In genomic region chr17:56472733-56473610, GRCm38 (mm10) we compare ENCODE assay signal across 8 mouse cellular contexts. TPM values are rescaled to one million over a fixed set of nuclear protein-coding genes. Genes with fewer than 3 reads are reported as not detected.
DNase-seq lines count a peak whose midpoint lies in the region; ATAC-seq and TF ChIP-seq lines count a peak whose summit lies in the region.

No protein-coding gene starts in this region.

- no peak for TF ChIP-seq EP300 in heart, postnatal 0 days (IDR thresholded peaks at IDR 0.05; ENCODE audit: low read depth)

- H3K4me1 ChIP-seq in G1E (ENCODE audit: insufficient read depth, low read depth, low read length) = peaks cover 72% of the 10 kb centered on the region
- H3K4me1 ChIP-seq in heart, postnatal 0 days (ENCODE audit: control insufficient read depth, insufficient read depth) = peaks cover 44% of the 10 kb centered on the region

- no peak overlapping the region for H3K27ac ChIP-seq in heart, postnatal 0 days (ENCODE audit: low read depth)
- H3K27ac ChIP-seq in left cerebral cortex, adult 2 months = peak overlapping the region; percentile 96

- ATAC-seq in G1E (ENCODE audit: extremely low read depth, insufficient number of reproducible peaks, low FRiP score, poor library complexity, severe bottlenecking) = peak; percentile 73
- peak; percentile 48 for ATAC-seq in common myeloid progenitor, adult 5-6 weeks (replicated peaks; ENCODE audit: low read depth, poor library complexity, severe bottlenecking)
- ATAC-seq in heart, postnatal 0 days (ENCODE audit: insufficient read depth, low read depth) = peak; percentile 3; the same call in 1 of the 2 replicates
- ATAC-seq in erythroid progenitor cell, adult 5-6 weeks (replicated peaks; ENCODE audit: low FRiP score, poor library complexity, severe bottlenecking) = no peak

- peak overlapping the region; percentile 71 for H3K4me3 ChIP-seq in G1E (ENCODE audit: low read depth, low read length)
- peak overlapping the region; percentile 64 for H3K4me3 ChIP-seq in heart, postnatal 0 days (ENCODE audit: low read depth, low read length)
- peak overlapping the region; percentile 89 for H3K4me3 ChIP-seq in left cerebral cortex, adult 2 months

- no peak for TF ChIP-seq CTCF in G1E (IDR thresholded peaks at IDR 0.05; ENCODE audit: low read depth, low read length)
- TF ChIP-seq CTCF in heart, postnatal 0 days (IDR thresholded peaks at IDR 0.05; ENCODE audit: low read depth) = peak; percentile 36; the same call in 1 of the 2 replicates
- TF ChIP-seq CTCF in left cerebral cortex, adult 2 months (IDR thresholded peaks at IDR 0.05) = peak; percentile 49

- no peaks in the 10 kb centered on the region for H3K36me3 ChIP-seq in G1E (replicated peaks)
- no peaks in the 10 kb centered on the region for H3K36me3 ChIP-seq in heart, postnatal 0 days (replicated peaks; ENCODE audit: control insufficient read depth, insufficient read depth, low read length)

- H3K9ac ChIP-seq in heart, postnatal 0 days (replicated peaks; ENCODE audit: low read depth, low read length) = no peak overlapping the region

- peaks cover 92% of the 10 kb centered on the region for H3K27me3 ChIP-seq in G1E (ENCODE audit: insufficient read depth, low read length)
- H3K27me3 ChIP-seq in heart, postnatal 0 days (ENCODE audit: control insufficient read depth, insufficient read depth, low read length) = peaks cover 38% of the 10 kb centered on the region

- DNase-seq in CD4-positive helper T cell, adult 2 months (ENCODE audit: low read depth, low spot score) = peak; percentile 85
- DNase-seq in G1E (ENCODE audit: low spot score) = peak; percentile 76
- peak; percentile 52 for DNase-seq in heart, postnatal 0 days (ENCODE audit: low spot score)
- peak; percentile 68 to 70 for DNase-seq in left cerebral cortex, adult 2 months (ENCODE audit: extremely low spot score in 1 of 2, low spot score in 2 of 2)
- DNase-seq in lung, postnatal 4 days = peak; percentile 79
- peak; percentile 74 for DNase-seq in right cerebral cortex, adult 18-20 months

- H3K9me3 ChIP-seq in G1E (replicated peaks) = peaks cover 38% of the 10 kb centered on the region
- no peaks in the 10 kb centered on the region for H3K9me3 ChIP-seq in heart, postnatal 0 days (replicated peaks; ENCODE audit: control insufficient read depth, low read length)

- intact Hi-C loops in left cerebral cortex, adult 2 months (cut with DNase I) = no loop called here

- 3% methylated on average over 48 of the region's 50 CpGs for WGBS in heart, postnatal 0 days

- H3K4me2 ChIP-seq in heart, postnatal 0 days (ENCODE audit: low read depth, low read length) = peak overlapping the region; percentile 97

RNA-seq across cellular contexts. Expression of gene Ptprs, which starts 3.3 kb away (rescaled TPM):
- total RNA-seq in G1E (2014; fragmentation: Nextera tagmentation) = 70.5 and 77.2 TPM in 2 replicates
- total RNA-seq in G1E (2017) = 16.4 and 16.7 TPM in 2 replicates
- polyA plus RNA-seq in G1E (2012) = 83.6 and 90.8 TPM in 2 replicates
- total RNA-seq in common myeloid progenitor, adult 5-6 weeks (2017) = 65.2 and 105 TPM in 2 replicates
- total RNA-seq in heart, postnatal 0 days (2014; rRNA removed; ENCODE audit: low replicate concordance) = 136 and 138 TPM in 2 replicates
- 15.7 and 15.9 TPM in 2 replicates for polyA plus RNA-seq in heart, postnatal 0 days (2015; fragmentation: Nextera tagmentation; extraction: Ambion mirVana)
- 100 to 1,000 TPM; 645 to 696 TPM for total RNA-seq in left cerebral cortex, adult 2 months (2021)
- 7.9 and 10.9 TPM in 2 replicates for total RNA-seq in erythroid progenitor cell, adult 5-6 weeks (2015; ENCODE audit: low replicate concordance)
- total RNA-seq in erythroid progenitor cell, adult 5-6 weeks (2017; ENCODE audit: low replicate concordance) = 2.1 and 4.7 TPM in 2 replicates

RNA-seq across cellular contexts. Expression of gene Znrf4, which starts 39.3 kb away (rescaled TPM):
- total RNA-seq in G1E (2014; fragmentation: Nextera tagmentation) = not detected in 2 replicates
- 0.17 TPM in 1 of 2 replicates, not detected in the other for total RNA-seq in G1E (2017)
- polyA plus RNA-seq in G1E (2012) = not detected in 2 replicates
- not detected in 2 replicates for total RNA-seq in common myeloid progenitor, adult 5-6 weeks (2017)
- total RNA-seq in heart, postnatal 0 days (2014; rRNA removed; ENCODE audit: low replicate concordance) = not detected in 2 replicates
- not detected in 2 replicates for polyA plus RNA-seq in heart, postnatal 0 days (2015; fragmentation: Nextera tagmentation; extraction: Ambion mirVana)
- not detected for total RNA-seq in left cerebral cortex, adult 2 months (2021)
- not detected in 2 replicates for total RNA-seq in erythroid progenitor cell, adult 5-6 weeks (2015; ENCODE audit: low replicate concordance)
- total RNA-seq in erythroid progenitor cell, adult 5-6 weeks (2017; ENCODE audit: low replicate concordance) = not detected in 2 replicates
